Mouse (Mus musculus): ENCODE measurements at regions not wholly inside any gene's neighbourhood (a gene's known extent, or its start where the extent isn't known, plus 50 kb on each side); places are given as distances from the start of the nearest gene placed in this dataset.
A peak's percentile ranks its signal among the peaks of the same experiment; 100 is the strongest.

DNA sequence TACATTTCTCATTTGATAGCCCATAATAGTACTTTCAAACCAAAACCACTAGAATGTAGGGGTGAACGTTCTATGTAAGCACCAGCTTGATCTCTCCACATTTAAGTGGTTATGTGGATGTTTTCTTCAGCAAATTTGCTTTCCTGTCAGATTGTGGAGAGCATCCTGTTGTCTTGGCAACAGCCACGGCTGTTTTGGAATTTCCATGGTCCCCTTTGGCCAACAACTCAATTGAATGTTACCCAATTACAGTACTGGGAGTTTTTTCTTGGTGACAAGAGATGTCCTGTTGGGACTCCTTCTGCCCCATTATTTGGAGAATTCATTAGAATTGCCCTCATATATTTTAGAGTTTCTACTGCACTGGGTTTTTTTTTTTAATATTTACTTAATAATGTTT, 503.2 kb downstream of the Ndufa4 start:
- H3K27me3 ChIP-seq (ENCODE audit: insufficient read depth, low read length), result no peaks in the 10 kb centered on the region
- TF ChIP-seq NANOG (IDR thresholded peaks at IDR 0.05; ENCODE audit: borderline replicate concordance, low read length) (no peak), CTCF (conservative IDR thresholded peaks at IDR 0.05; ENCODE audit: low read length) (no peak), POU5F1 (IDR thresholded peaks at IDR 0.05; ENCODE audit: borderline replicate concordance, low read length) (no peak)
- no peaks in the 10 kb centered on the region for H3K4me1 ChIP-seq (replicated peaks; ENCODE audit: low read depth, low read length)
- H3K36me3 ChIP-seq (ENCODE audit: insufficient read depth, low read length), result no peaks in the 10 kb centered on the region
- no peaks in the 10 kb centered on the region for H3K9me3 ChIP-seq (ENCODE audit: low read length)
- no peak overlapping the region for H3K4me3 ChIP-seq (replicated peaks; ENCODE audit: low read length)

DNA sequence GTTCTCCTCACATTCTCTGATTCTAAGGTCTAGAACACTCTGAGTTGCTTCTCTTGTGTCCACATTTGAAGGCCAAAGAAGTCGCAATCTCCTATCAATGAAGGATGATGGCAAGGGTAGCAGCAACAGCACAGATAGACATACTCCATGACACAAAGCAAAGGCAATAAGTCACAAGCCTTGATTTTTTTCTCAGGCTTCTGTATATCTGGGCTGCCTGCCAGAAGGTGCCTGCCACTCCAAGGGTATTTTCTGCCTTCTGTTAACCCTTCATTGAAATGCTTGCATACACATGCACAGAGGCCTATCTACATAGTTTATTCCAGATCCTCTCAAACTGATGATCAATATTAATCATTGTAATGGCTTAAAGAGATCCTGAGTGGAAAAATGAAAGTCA, 548.2 kb downstream of the Ndufa4 start:
- no peaks in the 10 kb centered on the region for H3K36me3 ChIP-seq (ENCODE audit: insufficient read depth, low read length)
- H3K4me1 ChIP-seq (replicated peaks; ENCODE audit: low read depth, low read length), result no peaks in the 10 kb centered on the region
- no peaks in the 10 kb centered on the region; the same call in 1 of the 2 replicates for H3K9me3 ChIP-seq (ENCODE audit: low read length)
- no peak overlapping the region for H3K4me3 ChIP-seq (replicated peaks; ENCODE audit: low read length)
- no peaks in the 10 kb centered on the region for H3K27me3 ChIP-seq (ENCODE audit: insufficient read depth, low read length)
- TF ChIP-seq NANOG (IDR thresholded peaks at IDR 0.05; ENCODE audit: borderline replicate concordance, low read length) (no peak), POU5F1 (IDR thresholded peaks at IDR 0.05; ENCODE audit: borderline replicate concordance, low read length) (no peak), CTCF (conservative IDR thresholded peaks at IDR 0.05; ENCODE audit: low read length) (no peak)

DNA sequence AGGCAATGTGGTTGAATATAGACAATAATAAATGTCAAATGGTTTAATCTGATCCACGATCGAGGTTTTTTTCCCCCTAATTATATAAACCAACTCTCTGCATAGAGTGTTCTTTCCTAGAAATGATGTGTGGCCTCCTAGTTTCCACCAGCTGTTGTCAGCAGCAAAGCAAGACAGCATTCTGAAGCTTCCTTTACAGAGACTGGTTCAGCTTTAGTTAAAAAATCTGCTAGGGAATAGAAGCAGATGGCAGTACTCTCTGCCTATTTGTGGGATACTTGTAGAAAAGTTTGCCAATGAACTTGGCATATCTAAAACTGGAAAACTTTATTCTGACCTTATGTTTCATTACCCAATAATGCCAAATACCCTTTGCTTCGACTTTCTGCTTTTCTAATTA, 553.7 kb downstream of the Ndufa4 start:
- Histone ChIP-seq H3K27me3 (ENCODE audit: insufficient read depth, low read length) (no peaks in the 10 kb centered on the region), H3K36me3 (ENCODE audit: insufficient read depth, low read length) (no peaks in the 10 kb centered on the region)
- TF ChIP-seq CTCF (conservative IDR thresholded peaks at IDR 0.05; ENCODE audit: low read length), result no peak
- TF ChIP-seq POU5F1 (IDR thresholded peaks at IDR 0.05; ENCODE audit: borderline replicate concordance, low read length), result no peak
- TF ChIP-seq NANOG (IDR thresholded peaks at IDR 0.05; ENCODE audit: borderline replicate concordance, low read length), result no peak

DNA sequence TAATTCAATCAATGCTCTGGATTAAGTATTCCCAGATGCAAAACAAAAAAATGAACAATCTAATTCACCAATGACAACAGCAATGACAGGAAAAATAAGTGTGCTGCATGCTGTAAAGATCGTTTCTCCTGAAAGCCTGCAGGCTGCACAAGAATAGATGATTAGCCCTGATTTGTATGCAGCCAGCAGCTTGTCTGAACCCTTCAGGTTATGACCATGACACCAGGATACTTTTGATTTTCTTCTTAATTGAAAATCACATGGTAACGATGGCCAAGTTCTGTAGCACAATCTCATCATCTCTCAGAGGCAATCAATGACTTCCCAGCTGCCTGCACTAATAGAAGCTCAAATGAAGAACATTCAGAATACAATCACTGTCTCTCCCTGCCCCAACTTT, 573.2 kb downstream of the Ndufa4 start:
- no peaks in the 10 kb centered on the region for H3K4me1 ChIP-seq (replicated peaks; ENCODE audit: low read depth, low read length)
- TF ChIP-seq POU5F1 (IDR thresholded peaks at IDR 0.05; ENCODE audit: borderline replicate concordance, low read length) (no peak), NANOG (IDR thresholded peaks at IDR 0.05; ENCODE audit: borderline replicate concordance, low read length) (no peak), CTCF (conservative IDR thresholded peaks at IDR 0.05; ENCODE audit: low read length) (no peak)
- H3K27me3 ChIP-seq (ENCODE audit: insufficient read depth, low read length), result no peaks in the 10 kb centered on the region
- H3K4me3 ChIP-seq (replicated peaks; ENCODE audit: low read length), result no peak overlapping the region
- H3K9me3 ChIP-seq (ENCODE audit: low read length), result no peaks in the 10 kb centered on the region
- no peaks in the 10 kb centered on the region for H3K36me3 ChIP-seq (ENCODE audit: insufficient read depth, low read length)

More for the DNA sequence above, 553.7 kb downstream of the Ndufa4 start:
- Histone ChIP-seq H3K4me3 (replicated peaks; ENCODE audit: low read length) (no peak overlapping the region), H3K9me3 (ENCODE audit: low read length) (no peaks in the 10 kb centered on the region), H3K4me1 (replicated peaks; ENCODE audit: low read depth, low read length) (no peaks in the 10 kb centered on the region)

DNA sequence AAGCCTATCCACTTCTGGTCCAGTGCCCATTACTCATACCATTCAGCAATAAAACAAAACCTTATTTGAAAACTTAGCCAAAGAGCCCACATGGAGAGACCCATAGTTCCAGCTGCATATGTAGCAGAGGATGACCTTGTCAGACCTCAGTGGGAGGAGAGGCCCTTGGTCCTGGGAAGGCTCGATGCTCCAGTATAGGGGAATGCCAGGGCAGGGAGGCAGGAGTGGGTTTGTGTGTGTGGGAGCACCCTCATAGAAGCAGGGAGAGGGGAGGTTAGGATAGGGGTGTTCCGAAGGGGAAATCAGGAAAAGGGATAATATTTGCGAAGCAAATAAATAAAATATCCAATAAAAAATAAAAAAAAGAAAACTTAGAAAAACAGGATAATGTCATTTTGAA, 593.6 kb downstream of the Ndufa4 start:
- TF ChIP-seq CTCF (conservative IDR thresholded peaks at IDR 0.05; ENCODE audit: low read length) (no peak), POU5F1 (IDR thresholded peaks at IDR 0.05; ENCODE audit: borderline replicate concordance, low read length) (no peak), NANOG (IDR thresholded peaks at IDR 0.05; ENCODE audit: borderline replicate concordance, low read length) (no peak)
- Histone ChIP-seq H3K27me3 (ENCODE audit: insufficient read depth, low read length) (no peaks in the 10 kb centered on the region), H3K36me3 (ENCODE audit: insufficient read depth, low read length) (no peaks in the 10 kb centered on the region), H3K4me1 (replicated peaks; ENCODE audit: low read depth, low read length) (no peaks in the 10 kb centered on the region), H3K9me3 (ENCODE audit: low read length) (no peaks in the 10 kb centered on the region), H3K4me3 (replicated peaks; ENCODE audit: low read length) (no peak overlapping the region)

GRCm38 (mm10) chr6:11305979-11306534, 601.2 kb downstream of the Ndufa4 start:
- H3K4me1 ChIP-seq (replicated peaks; ENCODE audit: low read depth, low read length), result no peaks in the 10 kb centered on the region
- H3K9me3 ChIP-seq (ENCODE audit: low read length), result no peaks in the 10 kb centered on the region
- no peak for TF ChIP-seq NANOG (IDR thresholded peaks at IDR 0.05; ENCODE audit: borderline replicate concordance, low read length)
- no peak for TF ChIP-seq CTCF (conservative IDR thresholded peaks at IDR 0.05; ENCODE audit: low read length)
- TF ChIP-seq POU5F1 (IDR thresholded peaks at IDR 0.05; ENCODE audit: borderline replicate concordance, low read length), result no peak
- no peaks in the 10 kb centered on the region for H3K27me3 ChIP-seq (ENCODE audit: insufficient read depth, low read length)
- no peaks in the 10 kb centered on the region for H3K36me3 ChIP-seq (ENCODE audit: insufficient read depth, low read length)
- H3K4me3 ChIP-seq (replicated peaks; ENCODE audit: low read length), result no peak overlapping the region

GRCm38 (mm10) chr6:11283990-11284389, 623.3 kb downstream of the Ndufa4 start:
- Histone ChIP-seq H3K36me3 (ENCODE audit: insufficient read depth, low read length) (no peaks in the 10 kb centered on the region), H3K4me3 (replicated peaks; ENCODE audit: low read length) (no peak overlapping the region), H3K27me3 (ENCODE audit: insufficient read depth, low read length) (no peaks in the 10 kb centered on the region), H3K9me3 (ENCODE audit: low read length) (no peaks in the 10 kb centered on the region), H3K4me1 (replicated peaks; ENCODE audit: low read depth, low read length) (no peaks in the 10 kb centered on the region)
- TF ChIP-seq POU5F1 (IDR thresholded peaks at IDR 0.05; ENCODE audit: borderline replicate concordance, low read length) (no peak), CTCF (conservative IDR thresholded peaks at IDR 0.05; ENCODE audit: low read length) (peak; percentile 80)

DNA sequence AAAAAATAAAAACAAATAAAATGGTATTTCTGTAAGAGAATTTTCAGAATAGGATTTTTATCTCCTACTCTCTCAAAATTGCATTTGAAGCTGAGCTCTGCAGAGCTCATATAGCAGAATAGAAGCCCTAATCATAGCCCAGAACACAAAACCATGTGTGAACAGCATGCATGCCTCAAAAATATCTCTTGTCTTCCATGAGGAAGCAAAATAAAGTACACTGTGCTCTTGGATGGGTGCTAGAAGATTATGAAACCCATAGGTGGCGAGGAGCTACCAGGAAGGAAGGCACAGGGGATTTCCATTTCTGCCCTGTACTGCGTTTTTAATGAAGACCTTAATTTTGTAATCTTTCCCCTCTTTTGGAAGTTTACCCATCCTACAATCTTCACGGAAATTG, 632.1 kb downstream of the Ndufa4 start:
- Histone ChIP-seq H3K27me3 (ENCODE audit: insufficient read depth, low read length) (no peaks in the 10 kb centered on the region), H3K36me3 (ENCODE audit: insufficient read depth, low read length) (no peaks in the 10 kb centered on the region), H3K9me3 (ENCODE audit: low read length) (no peaks in the 10 kb centered on the region), H3K4me3 (replicated peaks; ENCODE audit: low read length) (no peak overlapping the region), H3K4me1 (replicated peaks; ENCODE audit: low read depth, low read length) (no peaks in the 10 kb centered on the region)
- TF ChIP-seq CTCF (conservative IDR thresholded peaks at IDR 0.05; ENCODE audit: low read length) (no peak), NANOG (IDR thresholded peaks at IDR 0.05; ENCODE audit: borderline replicate concordance, low read length) (no peak)
